19 mouse cellular contexts compared by ENCODE assay signal in the genomic region with DNA sequence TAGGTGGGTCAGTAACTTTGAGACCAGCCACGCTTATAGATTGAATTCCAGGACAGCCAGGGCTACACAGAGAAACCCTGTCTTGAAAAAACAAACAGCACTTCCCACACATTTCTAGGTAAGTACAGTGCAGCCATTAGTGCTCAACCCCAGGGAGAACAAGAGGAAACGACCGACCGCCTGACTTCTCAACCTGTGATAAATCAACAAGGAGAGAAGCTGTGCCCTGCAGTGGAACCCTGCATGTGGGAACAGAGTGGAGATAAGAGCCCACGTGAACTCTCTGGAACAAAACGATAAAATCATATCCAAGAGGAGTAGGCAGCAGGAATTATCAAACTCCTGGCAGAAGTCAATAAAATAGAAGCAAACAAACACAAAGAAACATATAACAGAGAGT. TPM values are rescaled to one million over a fixed set of nuclear protein-coding genes. Genes with fewer than 3 reads are reported as not detected.
"Had no signal": no experiment of that assay in that cellular context is flagged by ENCODE, and none has a peak within 500 bp of the region (broad histone marks: within the 10 kb centered on the region; RNA-seq: fewer than 3 reads in every experiment).

No protein-coding gene starts in this region.

- H3K9me3 ChIP-seq: limb, embryonic 10.5 days; liver, embryonic 15.5 days; midbrain, embryonic 13.5 days; neural tube, embryonic 15.5 days had no signal

- DNase-seq: kidney, postnatal 14 days; lung, adult 2 months; lung, postnatal 36 days; right cerebral cortex, adult 18-20 months; right cerebral cortex, postnatal 25 days; thymus, postnatal 36 days had no signal

- H3K4me3 ChIP-seq: left cerebral cortex, adult 2 months; limb, embryonic 10.5 days; liver, embryonic 15.5 days; midbrain, embryonic 13.5 days; myocyte; neural tube, embryonic 15.5 days had no signal

- H3K36me3 ChIP-seq: limb, embryonic 10.5 days; liver, embryonic 15.5 days; midbrain, embryonic 13.5 days; neural tube, embryonic 15.5 days had no signal

- H3K27me3 ChIP-seq: liver, embryonic 15.5 days; midbrain, embryonic 13.5 days; neural tube, embryonic 15.5 days had no signal

- H3K4me2 ChIP-seq: liver, embryonic 15.5 days; midbrain, embryonic 13.5 days; neural tube, embryonic 15.5 days had no signal

- ATAC-seq: intestine, postnatal 0 days; lung, postnatal 0 days; midbrain, embryonic 13.5 days had no signal

- H3K9ac ChIP-seq: liver, embryonic 15.5 days; midbrain, embryonic 13.5 days; neural tube, embryonic 15.5 days had no signal

- H3K27ac ChIP-seq: left cerebral cortex, adult 2 months; limb, embryonic 10.5 days; liver, embryonic 15.5 days; midbrain, embryonic 13.5 days; neural tube, embryonic 15.5 days had no signal

RNA-seq across cellular contexts. Expression of a gene that starts 4.7 kb away (rescaled TPM):
- total RNA-seq: layer of hippocampus, postnatal 25 days; left cerebral cortex, adult 2 months; left cerebral cortex, postnatal 14 days had no signal
- polyA plus RNA-seq: limb, embryonic 10.5 days; midbrain, embryonic 13.5 days; myocyte; neural tube, embryonic 11.5 days; small intestine, adult 2 months had no signal

RNA-seq across cellular contexts. Expression of a gene that starts 32.4 kb away (rescaled TPM):
- total RNA-seq: layer of hippocampus, postnatal 25 days; left cerebral cortex, adult 2 months; left cerebral cortex, postnatal 14 days had no signal
- polyA plus RNA-seq: intestine, postnatal 0 days; limb, embryonic 10.5 days; limb, embryonic 14.5 days; liver, embryonic 15.5 days; lung, adult 2 months; midbrain, embryonic 13.5 days; myocyte; neural tube, embryonic 11.5 days; neural tube, embryonic 15.5 days had no signal

RNA-seq across cellular contexts. Expression of a gene that starts 32.4 kb away (rescaled TPM):
- total RNA-seq: layer of hippocampus, postnatal 25 days; left cerebral cortex, adult 2 months; left cerebral cortex, postnatal 14 days had no signal
- polyA plus RNA-seq: limb, embryonic 10.5 days; midbrain, embryonic 13.5 days; myocyte; neural tube, embryonic 15.5 days had no signal
